Mouse (Mus musculus) adrenal gland, postnatal 14 days (tissue): Measurements from ENCODE around the gene Supt3. TPM values are rescaled to one million over a fixed set of nuclear protein-coding genes. Genes with fewer than 3 reads are reported as not detected.

ENCODE experiments used
- DNase-seq: peaks from one replicate; pipeline ENCODE4 v3.0.0; 2021; ENCODE audit warnings: mixed read lengths
- total RNA-seq: library from RNA; stranded (reverse); gene quantifications from 2 replicates; pipeline ENCODE4 v1.2.3, GENCODE M21; 2021

Gene Supt3
- total RNA-seq, 1 experiment from 2014 or later: 22.3 TPM

- no peak for DNase-seq
Measured at GRCm38 (mm10) chr17:45056894-45057293, 279.9 kb downstream of the Supt3 start.

- DNase-seq: no peak
Measured at GRCm38 (mm10) chr17:45057780-45058179, 280.8 kb downstream of the Supt3 start.

GRCm38 (mm10) chr17:45058566-45059363 lies 281.8 kb downstream of the Supt3 start:
- DNase-seq: no peak

DNA sequence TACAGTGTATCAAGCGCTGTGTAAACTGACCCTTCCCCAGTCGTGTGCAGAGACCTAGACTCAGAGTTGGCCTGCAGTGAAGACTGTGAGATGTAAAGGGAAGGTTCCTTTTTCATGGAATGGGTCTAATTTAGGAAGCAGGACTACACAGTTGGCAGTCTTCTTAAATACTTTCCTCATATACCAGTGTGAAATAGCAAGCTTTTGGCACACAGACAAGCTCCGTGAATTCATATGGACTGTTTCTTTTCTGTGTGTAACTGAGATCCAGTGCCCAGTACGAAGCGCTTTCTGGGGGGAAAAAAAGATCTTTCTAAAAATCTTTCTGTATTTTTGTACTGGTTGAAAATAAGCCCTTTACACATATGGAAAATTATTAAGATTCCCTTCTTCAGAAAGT lies 286.8 kb downstream of the Supt3 start:
- no peak for DNase-seq

- DNase-seq: peak; percentile 55
Measured at GRCm38 (mm10) chr17:45065465-45065864, 288.5 kb downstream of the Supt3 start.

DNA sequence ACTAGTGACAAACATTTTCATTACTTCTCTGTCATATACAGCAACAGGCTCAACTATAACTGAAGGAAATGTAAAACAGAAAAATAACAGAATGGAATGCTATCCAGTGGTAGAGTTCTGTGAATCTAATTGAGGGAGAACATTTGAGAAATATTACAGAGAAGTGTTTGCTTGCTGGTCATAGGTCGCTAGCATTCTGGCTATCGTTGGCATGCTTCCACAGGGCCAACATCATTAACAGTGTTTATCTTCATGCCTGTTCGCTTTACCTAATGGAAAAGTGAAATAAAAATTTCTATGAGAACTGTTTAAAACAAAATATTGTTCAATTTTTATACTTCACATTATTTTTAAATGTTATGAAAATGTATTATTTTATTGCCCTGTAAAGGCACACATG lies 290.5 kb downstream of the Supt3 start:
- DNase-seq: no peak

GRCm38 (mm10) chr17:45068321-45068720 lies 291.4 kb downstream of the Supt3 start:
- DNase-seq: no peak

DNA sequence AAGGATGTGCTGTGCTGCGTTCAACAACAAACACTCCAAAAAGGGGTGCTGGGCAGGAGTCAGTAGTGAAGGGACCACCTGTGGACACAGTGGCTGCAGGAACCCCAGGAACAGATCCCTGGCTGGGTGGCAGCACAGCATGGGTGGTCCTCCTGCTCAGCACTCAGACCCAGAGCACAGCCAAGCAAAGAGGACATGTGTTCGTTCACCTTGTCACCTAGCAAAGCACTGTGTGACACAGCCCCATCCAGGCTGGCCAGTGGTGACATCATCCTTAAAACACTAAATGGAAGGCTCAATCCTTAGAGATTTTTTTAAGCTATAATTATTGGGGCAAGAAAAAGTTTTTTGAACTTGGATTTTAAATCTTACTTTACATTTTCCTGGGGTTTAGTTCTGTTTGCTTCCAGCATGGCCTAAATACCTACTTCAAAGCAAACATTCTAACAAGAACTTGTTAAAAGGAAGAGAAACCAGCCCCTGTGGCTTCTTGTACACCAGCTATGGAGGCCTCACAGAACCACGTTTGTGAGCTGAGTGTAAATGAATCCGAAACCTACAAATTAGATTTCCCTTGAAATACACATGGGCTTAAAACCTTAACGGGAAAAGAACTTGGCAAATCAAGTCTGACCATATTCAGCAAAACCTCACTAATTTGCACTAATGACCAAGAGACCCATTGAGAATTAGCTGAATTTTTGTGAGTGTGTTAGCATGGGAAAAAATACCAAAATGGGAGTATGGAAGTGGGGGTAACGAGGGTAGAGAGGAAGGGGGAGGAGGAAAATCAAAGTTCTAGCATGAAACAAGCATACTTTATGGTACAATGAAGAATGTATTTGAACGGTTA lies 295.8 kb downstream of the Supt3 start:
- DNase-seq: no peak

DNA sequence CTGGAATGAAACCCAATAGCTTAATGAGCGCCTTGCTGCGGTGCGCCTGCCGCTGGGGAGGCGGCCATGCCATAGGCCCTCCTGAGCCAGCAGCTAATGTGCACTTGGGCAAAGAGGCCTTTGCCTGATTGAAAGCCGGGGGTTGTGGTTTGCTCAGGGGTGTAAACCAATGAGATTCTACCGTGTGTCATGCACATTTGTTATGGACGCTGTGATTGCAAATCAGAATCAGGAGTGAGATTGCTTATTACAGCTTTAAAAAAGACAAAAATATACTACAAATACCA lies 296.3 kb downstream of the Supt3 start:
- no peak for DNase-seq

DNA sequence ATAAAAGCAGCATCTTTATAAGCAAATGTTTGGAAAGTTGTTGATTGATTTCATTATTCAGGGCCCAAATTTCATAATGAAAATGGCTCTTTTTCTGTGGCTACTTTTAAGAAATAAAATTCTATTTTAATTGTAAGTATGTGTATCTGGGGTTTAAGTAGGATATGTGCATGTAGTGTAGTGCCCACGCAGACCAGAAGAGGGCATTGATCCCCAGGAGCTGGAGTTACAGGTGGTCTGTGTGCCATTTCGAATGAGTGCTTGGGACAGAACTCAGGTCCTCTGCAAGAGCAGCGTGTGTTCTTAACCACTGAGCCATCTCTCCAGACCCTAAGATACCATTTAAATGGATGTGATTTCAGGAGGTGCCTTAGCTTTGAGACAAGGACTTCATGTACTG lies 296.8 kb downstream of the Supt3 start:
- no peak for DNase-seq

DNA sequence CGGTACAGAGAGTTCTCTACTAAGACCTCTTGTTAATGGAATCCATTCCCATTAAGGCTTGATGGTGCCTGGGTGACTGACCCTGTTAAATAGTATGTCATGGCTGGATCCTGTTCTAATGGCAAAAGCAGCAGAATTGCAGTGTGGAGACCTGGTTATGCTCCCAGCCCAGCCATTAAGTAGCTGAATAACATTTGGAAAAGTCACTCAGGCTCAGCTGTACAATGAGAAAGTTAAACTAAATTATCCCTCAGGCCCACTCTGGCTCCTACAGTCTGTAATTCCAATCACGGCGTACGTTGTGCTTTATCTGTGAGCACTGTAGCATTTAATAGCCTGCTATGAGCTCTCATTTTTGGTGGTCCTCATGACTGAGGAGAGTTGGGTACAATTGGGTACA lies 300.0 kb downstream of the Supt3 start:
- DNase-seq: no peak

DNA sequence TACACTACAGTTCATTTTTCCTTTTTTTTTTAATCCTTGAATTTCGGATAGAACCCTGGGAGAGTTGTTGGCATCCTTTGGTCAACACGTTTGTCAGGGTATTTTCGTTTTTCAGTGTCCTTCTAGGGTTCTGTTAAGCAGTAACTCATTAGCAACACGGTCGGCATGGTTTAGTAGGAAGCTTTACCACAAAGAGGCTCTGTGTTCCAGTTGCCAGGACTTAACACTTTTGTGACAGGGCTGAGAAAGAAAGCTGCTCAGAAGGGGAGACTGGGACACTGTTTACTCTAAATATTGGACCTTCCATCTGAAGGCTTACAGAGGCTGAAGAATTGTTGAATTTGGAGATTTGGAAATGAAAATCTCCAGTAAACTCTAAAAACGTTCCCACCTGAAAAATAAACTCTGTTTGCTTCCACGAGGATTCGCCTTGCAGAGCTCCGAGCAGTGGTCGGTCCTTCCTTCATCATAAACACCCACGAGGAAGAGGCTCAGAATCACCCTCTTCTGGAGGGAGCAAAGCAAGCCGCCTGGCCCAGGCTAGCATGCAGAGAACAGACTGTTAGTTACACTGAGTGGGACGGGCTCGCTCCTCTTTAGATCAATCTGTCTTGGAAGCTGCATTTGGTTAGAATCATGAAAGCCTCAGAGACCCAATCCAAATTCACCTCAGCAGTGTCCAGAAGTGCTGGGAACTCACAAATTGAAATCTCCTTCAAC lies 301.1 kb downstream of the Supt3 start:
- no peak for DNase-seq

- DNase-seq: no peak
Measured at GRCm38 (mm10) chr17:45081521-45081920, 304.6 kb downstream of the Supt3 start.

GRCm38 (mm10) chr17:45081955-45082475 lies 305.1 kb downstream of the Supt3 start:
- no peak for DNase-seq

GRCm38 (mm10) chr17:45086361-45086760 lies 309.4 kb downstream of the Supt3 start:
- DNase-seq: no peak

DNA sequence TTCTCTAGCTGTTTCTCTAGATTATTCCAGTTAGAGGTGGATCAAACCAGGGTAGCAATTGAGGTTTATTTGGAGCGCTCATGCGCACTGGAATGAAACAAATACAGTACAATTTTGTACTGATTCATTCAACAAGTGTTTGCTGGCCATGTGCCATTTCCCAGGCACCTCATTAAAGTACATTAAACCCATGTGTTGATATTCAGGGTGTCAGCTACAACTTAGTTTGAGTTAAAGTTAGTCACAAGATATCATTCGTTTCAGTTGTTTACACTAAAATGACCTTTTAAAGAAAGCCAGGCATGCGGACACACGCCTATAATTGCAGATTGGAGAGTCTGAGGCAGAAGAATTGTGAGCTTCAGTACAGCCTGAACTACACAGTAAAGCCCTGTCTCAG lies 310.1 kb downstream of the Supt3 start:
- DNase-seq: no peak

- no peak for DNase-seq
Measured at GRCm38 (mm10) chr17:45101064-45101463, 324.1 kb downstream of the Supt3 start.

GRCm38 (mm10) chr17:45115386-45115785 lies 338.4 kb downstream of the Supt3 start:
- DNase-seq: no peak

DNA sequence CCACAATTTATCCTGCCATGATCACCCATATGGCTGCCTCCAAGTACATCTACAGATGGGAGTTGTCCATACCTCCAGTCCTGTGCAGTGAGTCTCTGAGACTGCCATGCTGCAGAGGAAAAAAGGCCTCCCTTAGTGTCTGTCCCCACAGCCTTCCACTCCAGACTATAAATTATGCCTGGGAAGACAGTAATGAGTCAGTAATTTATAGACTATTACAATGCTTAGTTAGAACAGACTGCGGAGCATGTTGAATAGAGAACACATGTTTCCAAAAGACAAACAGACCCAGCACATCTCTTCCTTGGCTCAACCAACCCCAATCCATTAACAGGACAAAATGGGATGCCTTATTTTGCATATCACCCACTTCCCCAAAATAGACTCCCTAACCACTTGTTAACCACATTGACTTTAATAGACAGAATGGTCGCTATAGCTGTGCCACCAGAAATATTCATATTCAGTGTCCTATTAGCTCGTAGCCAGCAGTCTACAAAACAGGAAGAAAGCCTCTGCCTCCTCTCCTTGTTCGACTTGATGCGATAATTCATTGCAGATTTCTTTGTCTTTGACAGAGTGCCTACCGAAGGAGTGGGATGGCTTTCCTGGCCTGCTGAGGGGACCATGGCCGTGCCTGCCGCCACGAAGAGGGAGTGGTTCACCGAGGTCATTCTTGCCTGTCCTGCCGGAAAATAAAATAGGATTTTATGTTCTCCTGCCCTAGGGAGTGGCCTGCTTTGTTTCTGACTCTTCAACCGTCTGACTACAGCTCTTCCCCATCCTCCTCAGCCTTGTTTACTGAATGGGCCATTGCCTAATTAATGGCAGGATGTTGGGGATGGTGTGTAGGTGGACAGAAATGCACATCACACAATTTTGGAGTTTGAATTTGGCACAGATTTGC lies 341.9 kb downstream of the Supt3 start:
- no peak for DNase-seq

DNA sequence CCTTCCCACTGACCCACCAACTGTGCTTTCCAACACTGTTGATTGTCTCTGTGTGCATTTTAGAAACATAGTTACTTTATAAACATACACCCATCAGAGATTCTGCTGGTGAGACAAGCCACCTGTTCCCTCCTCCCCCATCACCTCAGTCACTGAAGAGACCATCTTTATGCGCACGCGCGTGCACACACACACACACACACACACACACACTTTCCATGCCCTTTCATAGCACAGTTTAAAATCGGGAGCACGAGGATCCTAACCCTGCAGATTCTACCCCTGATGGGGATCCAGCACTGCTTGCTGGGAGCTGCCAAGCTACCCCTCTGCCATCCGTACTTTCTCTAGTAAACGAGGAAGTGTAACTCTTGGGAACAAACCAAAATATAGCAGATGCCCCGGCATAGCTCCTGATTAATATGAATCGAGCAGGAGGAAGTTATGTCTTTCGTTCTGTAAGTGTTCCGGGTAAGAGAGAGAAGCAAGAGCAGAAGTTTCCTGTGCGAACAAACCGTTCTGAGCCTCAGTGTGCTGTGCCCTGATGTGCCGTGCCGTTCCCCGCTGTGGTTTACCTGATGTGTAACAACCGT lies 342.8 kb downstream of the Supt3 start:
- DNase-seq: no peak

GRCm38 (mm10) chr17:45123856-45124255 lies 346.9 kb downstream of the Supt3 start:
- DNase-seq: no peak
